Mouse (Mus musculus): ENCODE measurements around the gene Fkbp4.

DNA sequence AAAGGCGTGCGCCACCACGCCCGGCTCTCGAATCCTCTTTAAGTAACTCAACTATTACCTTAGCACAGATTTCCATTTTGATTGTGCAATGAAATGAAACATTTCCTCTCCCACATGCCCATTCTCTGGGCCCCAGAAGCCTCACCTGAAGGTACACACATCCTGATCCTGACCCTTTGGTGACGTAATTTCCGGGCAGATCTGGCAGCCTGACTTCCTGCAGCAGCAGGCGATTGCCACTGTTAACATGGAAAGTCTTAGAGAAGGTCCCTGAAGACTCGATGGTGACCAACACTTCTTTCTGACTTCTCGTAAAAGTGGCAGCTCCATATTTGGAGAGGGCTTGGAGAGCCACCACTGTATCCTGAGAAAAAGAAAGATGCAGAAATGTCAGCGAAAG is 49.3 kb upstream of the Fkbp4 start:
- TF ChIP-seq EP300 (IDR thresholded peaks at IDR 0.05; ENCODE audit: insufficient read depth, low read depth, low read length) (no peak), CTCF (IDR thresholded peaks at IDR 0.05; ENCODE audit: low read depth, low read length) (no peak)
